Mouse (Mus musculus): ENCODE results near the gene Rbbp4. TPM values are rescaled to one million over a fixed set of nuclear protein-coding genes. Genes with fewer than 3 reads are reported as not detected.

Gene Rbbp4
- polyA plus RNA-seq (2021; fragmentation: Nextera tagmentation) = 53.9 and 54.9 TPM in 2 replicates
- long read RNA-seq, experiment 1, full-length matches to known transcripts = 59 of 170 reads
- long read RNA-seq, experiment 1, partial matches to known transcripts = 13 of 170 reads
- long read RNA-seq, experiment 1, other reads (novel, unspliced or antisense) = 98 of 170 reads
- long read RNA-seq, experiment 2, full-length matches to known transcripts = 9 of 51 reads
- long read RNA-seq, experiment 2, partial matches to known transcripts = 3 of 51 reads
- long read RNA-seq, experiment 2, other reads (novel, unspliced or antisense) = 39 of 51 reads

GRCm38 (mm10) chr4:129335216-129336074, at the start of gene Rbbp4, which contains the start of gene Zbtb8os:
Gene Rbbp4, minus strand, starts transcription at chr4:129335370.
Gene Zbtb8os, plus strand, starts transcription at chr4:129335695.

GRCm38 (mm10) chr4:129377601-129378390, 42.6 kb upstream of the Rbbp4 start, which contains the start of gene Zbtb8a:
Gene Zbtb8a, minus strand, starts transcription at chr4:129378116.

GRCm38 (mm10) chr4:129287472-129287981, 47.6 kb downstream of the Rbbp4 start, which contains the start of gene Sync:
Gene Sync, plus strand, starts transcription at chr4:129287617.

GRCm38 (mm10) chr4:129261196-129261595, 74.0 kb downstream of the Rbbp4 start, which contains the start of gene C77080:
Gene C77080, minus strand, starts transcription at chr4:129261404.

Other genes starting within 250 kb of the Rbbp4 start
- gene Tmem54, start 229.8 kb downstream of the Rbbp4 start, polyA plus RNA-seq (2021; fragmentation: Nextera tagmentation) = not detected in 2 replicates
- 357 and 1,084 TPM in 2 replicates for gene Hpca, start 213.3 kb downstream of the Rbbp4 start, polyA plus RNA-seq (2021; fragmentation: Nextera tagmentation)
- 16.8 and 21.6 TPM in 2 replicates for gene Fndc5, start 198.4 kb downstream of the Rbbp4 start, polyA plus RNA-seq (2021; fragmentation: Nextera tagmentation)
- gene S100pbp, start 145.6 kb downstream of the Rbbp4 start, polyA plus RNA-seq (2021; fragmentation: Nextera tagmentation) = 7.5 and 12.7 TPM in 2 replicates
- 52.7 and 67.7 TPM in 2 replicates for gene Yars, start 145.6 kb downstream of the Rbbp4 start, polyA plus RNA-seq (2021; fragmentation: Nextera tagmentation)
- 4.5 and 12.8 TPM in 2 replicates for gene C77080, start 74.0 kb downstream of the Rbbp4 start, polyA plus RNA-seq (2021; fragmentation: Nextera tagmentation)
- 0.72 and 0.75 TPM in 2 replicates for gene Sync, start 47.8 kb downstream of the Rbbp4 start, polyA plus RNA-seq (2021; fragmentation: Nextera tagmentation)
- 49.5 and 58.1 TPM in 2 replicates for gene Zbtb8os, start 325 bp upstream of the Rbbp4 start, polyA plus RNA-seq (2021; fragmentation: Nextera tagmentation)
- gene Zbtb8a, start 42.7 kb upstream of the Rbbp4 start, polyA plus RNA-seq (2021; fragmentation: Nextera tagmentation) = 5.9 and 6.3 TPM in 2 replicates
- gene Zbtb8b, start 105.5 kb upstream of the Rbbp4 start, polyA plus RNA-seq (2021; fragmentation: Nextera tagmentation) = 1.7 and 2.1 TPM in 2 replicates
- 10.7 and 16.6 TPM in 2 replicates for gene Bsdc1, start 126.2 kb upstream of the Rbbp4 start, polyA plus RNA-seq (2021; fragmentation: Nextera tagmentation)
- gene Tssk3, start 155.7 kb upstream of the Rbbp4 start, polyA plus RNA-seq (2021; fragmentation: Nextera tagmentation) = not detected in 2 replicates
- 0.79 and 1.7 TPM in 2 replicates for gene Fam229a, start 155.8 kb upstream of the Rbbp4 start, polyA plus RNA-seq (2021; fragmentation: Nextera tagmentation)
- gene Marcksl1, start 178.2 kb upstream of the Rbbp4 start, polyA plus RNA-seq (2021; fragmentation: Nextera tagmentation) = 21.0 and 51.8 TPM in 2 replicates
- 14.8 and 17.3 TPM in 2 replicates for gene Hdac1, start 207.3 kb upstream of the Rbbp4 start, polyA plus RNA-seq (2021; fragmentation: Nextera tagmentation)
- gene Lck, start 238.3 kb upstream of the Rbbp4 start, polyA plus RNA-seq (2021; fragmentation: Nextera tagmentation) = 1.9 and 2.3 TPM in 2 replicates
- gene Fam167b, start 243.2 kb upstream of the Rbbp4 start, polyA plus RNA-seq (2021; fragmentation: Nextera tagmentation) = 1.2 and 2.0 TPM in 2 replicates